ENCODE assay signal across 12 mouse cellular contexts in the genomic region with DNA sequence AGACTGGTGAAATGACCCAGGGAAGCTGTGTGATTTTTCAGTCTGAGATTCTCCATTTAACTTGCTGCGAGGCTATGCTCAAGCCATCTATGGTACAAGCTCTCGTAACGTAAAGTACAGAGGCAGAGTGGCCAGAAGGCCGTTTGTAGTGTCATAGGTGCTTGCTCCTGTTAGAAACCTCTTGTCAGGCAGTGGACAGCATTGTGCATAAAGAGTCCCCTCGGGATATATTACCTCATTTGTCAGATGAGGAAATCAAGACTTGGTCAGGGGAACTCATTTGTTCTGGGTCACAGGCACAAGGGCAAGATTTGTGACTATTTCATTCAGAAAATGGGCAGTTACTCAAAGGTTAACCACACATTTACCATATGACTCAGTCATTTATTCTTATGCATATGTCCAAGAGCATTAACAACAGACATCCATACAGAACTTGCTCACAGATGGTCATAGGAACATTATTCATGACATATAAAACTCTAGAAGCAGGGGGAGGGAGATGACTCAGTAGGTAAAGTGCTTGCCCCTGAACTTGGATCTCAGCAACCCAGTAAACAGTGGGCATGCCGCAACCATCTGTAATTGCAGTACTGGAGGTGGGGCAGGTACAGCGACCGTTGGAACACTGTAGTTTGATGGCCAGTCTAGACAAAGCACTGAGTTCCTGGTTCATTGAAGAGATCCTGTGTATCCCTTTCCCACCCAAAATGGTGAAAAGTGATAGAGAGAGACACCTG.
"Had no signal": no experiment of that assay in that cellular context is flagged by ENCODE, and none has a peak within 500 bp of the region (broad histone marks: within the 10 kb centered on the region; RNA-seq: fewer than 3 reads in every experiment).

No protein-coding gene starts in this region.

- DNase-seq: kidney, adult 9 months; kidney, postnatal 14 days; retina, postnatal 1 day; right cerebral cortex, postnatal 4 days; spleen, adult 18-20 months; thymus, adult 18-20 months; thymus, postnatal 25 days had no signal

- ATAC-seq: intestine, embryonic 16.5 days; midbrain, embryonic 15.5 days had no signal

- H3K4me2 ChIP-seq: limb, embryonic 12.5 days; liver, embryonic 11.5 days; midbrain, embryonic 15.5 days; neural tube, embryonic 13.5 days had no signal

- H3K4me1 ChIP-seq: limb, embryonic 12.5 days; midbrain, embryonic 15.5 days; neural tube, embryonic 13.5 days had no signal

- H3K36me3 ChIP-seq: limb, embryonic 12.5 days; midbrain, embryonic 15.5 days; neural tube, embryonic 13.5 days had no signal

- H3K27ac ChIP-seq: limb, embryonic 12.5 days; midbrain, embryonic 15.5 days; neural tube, embryonic 13.5 days had no signal

- H3K27me3 ChIP-seq: limb, embryonic 12.5 days; midbrain, embryonic 15.5 days; neural tube, embryonic 13.5 days had no signal

- H3K4me3 ChIP-seq: limb, embryonic 12.5 days; midbrain, embryonic 15.5 days; neural tube, embryonic 13.5 days had no signal

- H3K9me3 ChIP-seq: limb, embryonic 12.5 days; midbrain, embryonic 15.5 days; neural tube, embryonic 13.5 days had no signal

- H3K9ac ChIP-seq: limb, embryonic 12.5 days; midbrain, embryonic 15.5 days; neural tube, embryonic 13.5 days had no signal
